Mouse (Mus musculus) liver, adult 2 months (tissue): ENCODE measurements at regions not wholly inside any gene's neighbourhood (a gene's known extent, or its start where the extent isn't known, plus 50 kb on each side); places are given as distances from the start of the nearest gene placed in this dataset.

ENCODE experiments used
- CTCF ChIP-seq: fragments of 200-500 bp; IDR thresholded peaks from 2 replicates; pipeline ENCODE4 v1.5.1; 2011; ENCODE audit warnings: low read depth, low read length, control low read depth
- POLR2A ChIP-seq: fragments of 200-500 bp; IDR thresholded peaks from 2 replicates; pipeline ENCODE4 v1.6.1; 2011; ENCODE audit warnings: low read length, control low read depth; ENCODE audit not compliant: insufficient read depth; ENCODE audit errors: extremely low read depth

- TF ChIP-seq CTCF (no peak), POLR2A (no peak)
These were observed 115.3 kb downstream of the Zfp619 start for GRCm38 (mm10) chr7:39632836-39633235.
